Mouse (Mus musculus) heart, postnatal 0 days (tissue): ENCODE measurements at regions not wholly inside any gene's neighbourhood (a gene's known extent, or its start where the extent isn't known, plus 50 kb on each side); places are given as distances from the start of the nearest gene placed in this dataset.

ENCODE experiments used
- CTCF ChIP-seq: IDR thresholded peaks from 2 replicates; pipeline ENCODE4 v1.5.1; 2016; ENCODE audit warnings: antibody characterized with exemption, control low read depth, low read depth
- EP300 ChIP-seq: IDR thresholded peaks from 2 replicates; pipeline ENCODE4 v1.6.1; 2016; ENCODE audit warnings: antibody characterized with exemption, low read depth

DNA sequence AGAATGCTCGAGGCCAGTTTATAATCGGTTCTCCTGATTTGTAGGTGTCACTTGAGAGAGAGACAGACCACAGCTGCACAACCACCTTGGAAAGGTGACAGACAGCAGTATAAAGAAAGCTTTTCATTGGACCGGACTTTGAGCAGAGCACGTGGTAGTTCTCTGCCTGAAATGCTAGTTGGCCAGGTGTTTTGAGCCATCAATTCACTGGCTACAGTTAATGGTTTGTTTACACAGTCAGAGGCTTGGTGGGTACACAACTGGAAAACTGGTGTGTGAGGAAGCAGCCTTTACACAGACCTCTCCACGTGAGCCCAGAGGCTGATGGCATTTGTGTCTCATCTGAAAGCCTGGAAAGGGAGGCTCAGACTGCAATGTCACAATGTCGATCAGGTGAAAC lies 130.8 kb upstream of the Fbxo11 start:
- TF ChIP-seq EP300 (no peak), CTCF (no peak)
